10 mouse cellular contexts compared by ENCODE assay signal in the genomic region with DNA sequence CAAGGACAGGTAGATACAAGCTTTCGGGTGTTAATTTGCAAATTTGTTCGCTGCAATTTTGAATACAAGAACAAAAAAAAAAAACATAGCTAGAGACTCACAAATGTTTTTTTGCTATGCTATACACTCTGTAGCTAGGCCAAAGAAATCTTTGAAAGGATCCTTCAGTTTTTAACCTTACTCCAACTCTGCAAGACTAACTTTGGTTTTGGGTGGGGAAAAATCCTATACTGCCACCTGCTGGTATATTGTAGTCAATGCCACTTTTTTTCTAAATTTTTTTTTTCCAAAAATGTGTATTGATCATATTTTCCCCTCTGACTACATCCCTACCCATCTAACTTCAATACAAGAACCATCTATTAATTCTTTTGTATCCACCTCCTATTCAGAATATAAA.
DNase-seq lines count a peak whose midpoint lies in the region; ATAC-seq and TF ChIP-seq lines count a peak whose summit lies in the region.
"Had no signal": no experiment of that assay in that cellular context is flagged by ENCODE, and none has a peak within 500 bp of the region (broad histone marks: within the 10 kb centered on the region; RNA-seq: fewer than 3 reads in every experiment).

No protein-coding gene starts in this region.

- TF ChIP-seq POLR2A in limb, embryonic 14.5 days (IDR thresholded peaks at IDR 0.05; ENCODE audit: borderline replicate concordance, extremely low read depth, insufficient read depth, insufficient read length), result no peak

- WGBS in limb, embryonic 14.5 days, result 82% methylated on average over 2 of the region's 2 CpGs
- 83% methylated on average over 2 of the region's 2 CpGs for WGBS in limb, embryonic 10.5 days

- intact Hi-C loops in gastrocnemius, postnatal 36 days (cut with DNase I), result no loop called here

- H3K36me3 ChIP-seq in limb, embryonic 14.5 days (ENCODE audit: control insufficient read depth, insufficient read depth, low read length), result no peaks in the 10 kb centered on the region
- no peaks in the 10 kb centered on the region for H3K36me3 ChIP-seq in limb, embryonic 10.5 days
- H3K36me3 ChIP-seq: limb, embryonic 13.5 days had no signal

- no peak overlapping the region for H3K4me3 ChIP-seq in limb, embryonic 14.5 days (replicated peaks; ENCODE audit: low read length)
- H3K4me3 ChIP-seq in limb, embryonic 10.5 days, result no peak overlapping the region
- H3K4me3 ChIP-seq: limb, embryonic 13.5 days had no signal

- no peaks in the 10 kb centered on the region for H3K27me3 ChIP-seq in limb, embryonic 14.5 days (ENCODE audit: control insufficient read depth, insufficient read depth, low read length)
- no peaks in the 10 kb centered on the region for H3K27me3 ChIP-seq in limb, embryonic 10.5 days (ENCODE audit: low read depth, poor library complexity, severe bottlenecking)
- H3K27me3 ChIP-seq: limb, embryonic 13.5 days had no signal

- ATAC-seq in limb, embryonic 14.5 days (ENCODE audit: low FRiP score, low read depth), result no peak
- ATAC-seq in hematopoietic stem cell, adult 5-6 weeks (replicated peaks in 1 of 2; ENCODE audit: insufficient read depth in 1 of 2, low FRiP score in 2 of 2, low TSS enrichment in 1 of 2, low read depth in 1 of 2, poor library complexity in 2 of 2, severe bottlenecking in 2 of 2), result peak; percentile 14 to 53; a peak in 3 of 4 replicates
- no peak; the same call in 1 of the 2 replicates for ATAC-seq in frontal cortex, adult (ENCODE audit: low TSS enrichment)

- H3K27ac ChIP-seq in limb, embryonic 14.5 days (replicated peaks; ENCODE audit: low read depth, low read length), result no peak overlapping the region
- H3K27ac ChIP-seq in limb, embryonic 10.5 days, result no peak overlapping the region
- H3K27ac ChIP-seq: limb, embryonic 13.5 days had no signal

- DNase-seq in cerebellum, adult 9-10 months, result peak; percentile 13
- no peak for DNase-seq in cerebellum, postnatal 36 days
- DNase-seq in limb, embryonic 14.5 days (ENCODE audit: low spot score), result peak; percentile 43
- no peak for DNase-seq in limb, embryonic 10.5 days (ENCODE audit: low spot score)
- peak; percentile 3 for DNase-seq in MEL-GATA-1-ER (ENCODE audit: extremely low read depth, low read depth)
- DNase-seq in gastrocnemius, postnatal 36 days, result no peak
- DNase-seq: thymus, postnatal 36 days had no signal

- H3K9me3 ChIP-seq in limb, embryonic 14.5 days (ENCODE audit: control insufficient read depth, low read length), result no peaks in the 10 kb centered on the region
- no peaks in the 10 kb centered on the region for H3K9me3 ChIP-seq in limb, embryonic 10.5 days (replicated peaks)
- H3K9me3 ChIP-seq: limb, embryonic 13.5 days had no signal

- H3K4me2 ChIP-seq in limb, embryonic 14.5 days (replicated peaks; ENCODE audit: low read depth, low read length, severe bottlenecking), result no peak overlapping the region
- H3K4me2 ChIP-seq: limb, embryonic 13.5 days had no signal

- no peak overlapping the region for H3K9ac ChIP-seq in limb, embryonic 14.5 days (ENCODE audit: low read depth, low read length, severe bottlenecking)
- H3K9ac ChIP-seq: limb, embryonic 13.5 days had no signal

- no peaks in the 10 kb centered on the region for H3K4me1 ChIP-seq in limb, embryonic 14.5 days (ENCODE audit: control insufficient read depth, insufficient read depth, low read length)
- H3K4me1 ChIP-seq in limb, embryonic 10.5 days, result peaks cover 5% of the 10 kb centered on the region
- H3K4me1 ChIP-seq: limb, embryonic 13.5 days had no signal

Comparison
In these comparisons a context has a peak if more than half of its experiments do, and no peak if none do; other contexts are left out.
1. DNase-seq: peak in cerebellum, adult 9-10 months (single experiment), limb, embryonic 14.5 days (single experiment) and MEL-GATA-1-ER (single experiment); none in cerebellum, postnatal 36 days (0 of 2), limb, embryonic 10.5 days (single experiment) and gastrocnemius, postnatal 36 days (0 of 2).
2. ATAC-seq: peak in hematopoietic stem cell, adult 5-6 weeks (2 of 2); none in limb, embryonic 14.5 days (single experiment) and frontal cortex, adult (single experiment).